Mouse (Mus musculus) liver, embryonic 12.5 days (tissue): ENCODE measurements around the gene Slc35d2. TPM values are rescaled to one million over a fixed set of nuclear protein-coding genes. Genes with fewer than 3 reads are reported as not detected.

Source experiments
- ATAC-seq: fragments of 200-750 bp; cut with Nextera tagmentation; 2 replicates; pipeline ENCODE4 v1.8.0; 2017; ENCODE audit warnings: moderate number of reproducible peaks, mild to moderate bottlenecking, moderate library complexity
- H3K27ac ChIP-seq: fragments of 300-500 bp; sonication (generic); 2 replicates; pipeline ENCODE4 v1.5.1; 2016; ENCODE audit warnings: mild to moderate bottlenecking
- H3K27me3 ChIP-seq: fragments of 300-500 bp; sonication (generic); replicated peaks from 2 replicates; pipeline ENCODE4 v1.6.1; 2016; ENCODE audit warnings: mild to moderate bottlenecking, moderate library complexity
- H3K36me3 ChIP-seq: fragments of 300-500 bp; sonication (generic); 2 replicates; pipeline ENCODE4 v1.6.1; 2016; ENCODE audit warnings: mild to moderate bottlenecking, moderate library complexity
- H3K4me1 ChIP-seq: fragments of 300-500 bp; sonication (generic); 2 replicates; pipeline ENCODE4 v1.6.1; 2016
- H3K4me2 ChIP-seq: fragments of 300-500 bp; sonication (generic); 2 replicates; pipeline ENCODE4 v1.6.1; 2016; ENCODE audit warnings: mild to moderate bottlenecking, moderate library complexity
- H3K4me3 ChIP-seq: fragments of 300-500 bp; sonication (generic); 2 replicates; pipeline ENCODE4 v1.5.1; 2016; ENCODE audit warnings: mild to moderate bottlenecking, moderate library complexity
- H3K9ac ChIP-seq: fragments of 300-500 bp; sonication (generic); 2 replicates; pipeline ENCODE4 v1.6.1; 2016; ENCODE audit warnings: mild to moderate bottlenecking, moderate library complexity
- H3K9me3 ChIP-seq: fragments of 300-500 bp; sonication (generic); replicated peaks from 2 replicates; pipeline ENCODE4 v1.6.1; 2016; ENCODE audit warnings: mild to moderate bottlenecking, moderate library complexity
- WGBS: fragments of 180-500 bp; shearing (Covaris S2); methylation state at CpG from one replicate; pipeline ENCODE4 v1.1.7; 2016; ENCODE audit not compliant: insufficient replicate concordance; 5-methylcytosine and 5-hydroxymethylcytosine counted together
- polyA plus RNA-seq: library from polyadenylated mRNA; unstranded; fragments of >200 nt; fragmentation: Nextera tagmentation; extraction: Ambion mirVana; gene quantifications from 2 replicates; pipeline ENCODE4 v1.2.1, GENCODE M21; 2016

Gene Slc35d2
- polyA plus RNA-seq, 1 experiment from 2014 or later, result 3.6 TPM

GRCm38 (mm10) chr13:64048467-64048866 is 80.7 kb downstream of the Slc35d2 start:
- ATAC-seq, result no peak
- Histone ChIP-seq H3K27ac (no peak overlapping the region), H3K4me2 (no peak overlapping the region), H3K9ac (no peak overlapping the region), H3K36me3 (no peaks in the 10 kb centered on the region), H3K4me1 (peaks cover 11% of the 10 kb centered on the region), H3K9me3 (0 out of 2 replicates have a peak, but pooled peaks cover 6% of the 10 kb centered on the region), H3K27me3 (no peaks in the 10 kb centered on the region), H3K4me3 (no peak overlapping the region)
- 67% methylated on average over 2 of the region's 2 CpGs for WGBS

Other genes starting within 250 kb of the Slc35d2 start
- gene Hsd17b3, start 40.1 kb downstream of the Slc35d2 start, polyA plus RNA-seq, result not detected in 2 replicates
- gene Zfp367, start 23.8 kb upstream of the Slc35d2 start, polyA plus RNA-seq, result 26.1 and 27.2 TPM in 2 replicates
- gene Habp4, start 32.5 kb upstream of the Slc35d2 start, polyA plus RNA-seq, result 14.0 TPM in 2 replicates
- gene Cdc14b, start 145.9 kb upstream of the Slc35d2 start, polyA plus RNA-seq, result 9.5 and 10.7 TPM in 2 replicates
- gene Aaed1, start 183.3 kb upstream of the Slc35d2 start, polyA plus RNA-seq, result 28.2 and 28.6 TPM in 2 replicates
- 108 and 117 TPM in 2 replicates for gene Ctsl, start 241.5 kb upstream of the Slc35d2 start, polyA plus RNA-seq